Mouse (Mus musculus) cerebellum, postnatal 10 days (tissue): ENCODE measurements around the gene Emp2.
A peak's percentile ranks its signal among the peaks of the same experiment; 100 is the strongest.

Experiments
- DNase-seq, 2 experiments: peaks; one replicate each; pipeline ENCODE4 v3.0.0; 2021; ENCODE audit warnings: mixed read lengths in 2 of 2

Gene Emp2

GRCm38 (mm10) chr16:10313646-10314088 lies at the start of gene Emp2:
TSS of gene Emp2 (minus strand) at chr16:10313968.
- peak; percentile 29 to 42 for DNase-seq

- DNase-seq: peak; percentile 60 to 72
These were observed 49.3 kb upstream of the Emp2 start for GRCm38 (mm10) chr16:10363061-10363460.

GRCm38 (mm10) chr16:10359241-10359640 lies 45.5 kb upstream of the Emp2 start:
- no peak for DNase-seq

- peak; percentile 61 to 70 for DNase-seq
These were observed 44.5 kb upstream of the Emp2 start for GRCm38 (mm10) chr16:10358010-10358934.

- DNase-seq: peak; percentile 77 to 83
These were observed 41.2 kb upstream of the Emp2 start for GRCm38 (mm10) chr16:10355004-10355403.

GRCm38 (mm10) chr16:10351050-10351636 lies 37.4 kb upstream of the Emp2 start:
- DNase-seq: no peak

GRCm38 (mm10) chr16:10349876-10350275 lies 36.1 kb upstream of the Emp2 start:
- peak; percentile 13 to 19 for DNase-seq

- peak; percentile 29 to 51 for DNase-seq
These were observed 35.7 kb upstream of the Emp2 start for GRCm38 (mm10) chr16:10349436-10349835.

GRCm38 (mm10) chr16:10347551-10347950 lies 33.8 kb upstream of the Emp2 start:
- DNase-seq: peak; percentile 15 to 42

GRCm38 (mm10) chr16:10341110-10341509 lies 27.3 kb upstream of the Emp2 start:
- DNase-seq: no peak

- DNase-seq: no peak
These were observed 26.2 kb upstream of the Emp2 start for GRCm38 (mm10) chr16:10339930-10340329.

GRCm38 (mm10) chr16:10338601-10339000 lies 24.8 kb upstream of the Emp2 start:
- no peak for DNase-seq

- no peak for DNase-seq
These were observed 23.8 kb upstream of the Emp2 start for GRCm38 (mm10) chr16:10337422-10338197.

- DNase-seq: peak in 1 of 2 experiments; percentile 21
These were observed 23.0 kb upstream of the Emp2 start for GRCm38 (mm10) chr16:10336454-10337421.

GRCm38 (mm10) chr16:10335953-10336352 lies 22.2 kb upstream of the Emp2 start:
- no peak for DNase-seq

GRCm38 (mm10) chr16:10332732-10333131 lies 19.0 kb upstream of the Emp2 start:
- no peak for DNase-seq

GRCm38 (mm10) chr16:10330586-10331495 lies 17.1 kb upstream of the Emp2 start:
- no peak for DNase-seq

GRCm38 (mm10) chr16:10327563-10328333 lies 14.0 kb upstream of the Emp2 start:
- peak; percentile 25 to 46 for DNase-seq

GRCm38 (mm10) chr16:10319914-10320569 lies 6.3 kb upstream of the Emp2 start:
- DNase-seq: no peak

- no peak for DNase-seq
These were observed 3.4 kb upstream of the Emp2 start for GRCm38 (mm10) chr16:10317197-10317544.
